ENCODE assay signal across 8 mouse cellular contexts in genomic region chr6:51173620-51174442, GRCm38 (mm10).
DNase-seq lines count a peak whose midpoint lies in the region; ATAC-seq lines count a peak whose summit lies in the region.

No protein-coding gene starts in this region.

- H3K4me3 ChIP-seq in erythroblast, embryonic 14.5 days (replicated peaks) = peak overlapping the region; percentile 52
- peak overlapping the region; percentile 21 for H3K4me3 ChIP-seq in embryonic facial prominence, embryonic 11.5 days (ENCODE audit: low read depth, low read length)
- no peak overlapping the region for H3K4me3 ChIP-seq in midbrain, embryonic 15.5 days

- peak overlapping the region; percentile 51 for H3K9ac ChIP-seq in embryonic facial prominence, embryonic 11.5 days (replicated peaks; ENCODE audit: low read length)
- no peak overlapping the region for H3K9ac ChIP-seq in midbrain, embryonic 15.5 days

- peak; percentile 40 for DNase-seq in embryonic facial prominence, embryonic 11.5 days (ENCODE audit: low spot score)
- peak; percentile 30 for DNase-seq in induced T-regulatory cell, adult 2 months (ENCODE audit: low read depth)
- no peak for DNase-seq in gastrocnemius, postnatal 25 days
- DNase-seq in right cerebral cortex, postnatal 4 days = no peak
- no peak for DNase-seq in urinary bladder, adult 2 months (ENCODE audit: low spot score)

- under 1% methylated on average over 28 of the region's 28 CpGs for WGBS in embryonic facial prominence, embryonic 11.5 days
- 2% methylated on average over 28 of the region's 28 CpGs for WGBS in midbrain, embryonic 15.5 days

- peaks cover 11% of the 10 kb centered on the region for H3K9me3 ChIP-seq in erythroblast, embryonic 14.5 days (ENCODE audit: control insufficient read depth, low read length)
- no peaks in the 10 kb centered on the region for H3K9me3 ChIP-seq in embryonic facial prominence, embryonic 11.5 days (replicated peaks; ENCODE audit: control insufficient read depth, low read length)
- H3K9me3 ChIP-seq in midbrain, embryonic 15.5 days = no peaks in the 10 kb centered on the region

- no peak for ATAC-seq in erythroblast, adult 5-6 weeks (replicated peaks; ENCODE audit: low FRiP score, poor library complexity, severe bottlenecking)
- ATAC-seq in embryonic facial prominence, embryonic 11.5 days (replicated peaks; ENCODE audit: insufficient number of reproducible peaks, low FRiP score, low TSS enrichment, low read depth) = no peak
- no peak for ATAC-seq in midbrain, embryonic 15.5 days (replicated peaks)

- H3K27me3 ChIP-seq in erythroblast, embryonic 14.5 days (ENCODE audit: control insufficient read depth) = peaks cover 100% of the 10 kb centered on the region
- H3K27me3 ChIP-seq in embryonic facial prominence, embryonic 11.5 days (ENCODE audit: control insufficient read depth, insufficient read depth, low read length) = peaks cover 8% of the 10 kb centered on the region
- H3K27me3 ChIP-seq in midbrain, embryonic 15.5 days (replicated peaks) = peaks cover 68% of the 10 kb centered on the region

- peak overlapping the region; percentile 37 for H3K4me2 ChIP-seq in embryonic facial prominence, embryonic 11.5 days (ENCODE audit: low read depth, low read length)
- peak overlapping the region; percentile 35 for H3K4me2 ChIP-seq in midbrain, embryonic 15.5 days

- H3K27ac ChIP-seq in embryonic facial prominence, embryonic 11.5 days (replicated peaks; ENCODE audit: low read depth, low read length) = peak overlapping the region; percentile 74
- no peak overlapping the region for H3K27ac ChIP-seq in midbrain, embryonic 15.5 days

- H3K36me3 ChIP-seq in erythroblast, embryonic 14.5 days (ENCODE audit: control insufficient read depth) = no peaks in the 10 kb centered on the region
- no peaks in the 10 kb centered on the region for H3K36me3 ChIP-seq in embryonic facial prominence, embryonic 11.5 days (replicated peaks; ENCODE audit: control insufficient read depth, insufficient read depth, low read depth, low read length)
- H3K36me3 ChIP-seq in midbrain, embryonic 15.5 days (replicated peaks) = no peaks in the 10 kb centered on the region

- peaks cover 41% of the 10 kb centered on the region for H3K4me1 ChIP-seq in erythroblast, embryonic 14.5 days (ENCODE audit: control insufficient read depth)
- H3K4me1 ChIP-seq in embryonic facial prominence, embryonic 11.5 days (ENCODE audit: control insufficient read depth, insufficient read depth, low read length) = peaks cover 4% of the 10 kb centered on the region; the same call in 1 of the 2 replicates
- H3K4me1 ChIP-seq in midbrain, embryonic 15.5 days = peaks cover 8% of the 10 kb centered on the region

Comparison
In these comparisons a context has a peak if more than half of its experiments do, and no peak if none do; other contexts are left out.
1. DNase-seq: peak in embryonic facial prominence, embryonic 11.5 days (single experiment) and induced T-regulatory cell, adult 2 months (single experiment); none in gastrocnemius, postnatal 25 days (single experiment), right cerebral cortex, postnatal 4 days (single experiment) and urinary bladder, adult 2 months (single experiment).